Mouse (Mus musculus) testis, postnatal 10 days (tissue): ENCODE measurements around the gene Fbxw4.

Source experiments
- DNase-seq: peaks from one replicate; pipeline ENCODE4 v3.0.0; 2021; ENCODE audit warnings: low spot score

The Fbxw4 gene

DNA sequence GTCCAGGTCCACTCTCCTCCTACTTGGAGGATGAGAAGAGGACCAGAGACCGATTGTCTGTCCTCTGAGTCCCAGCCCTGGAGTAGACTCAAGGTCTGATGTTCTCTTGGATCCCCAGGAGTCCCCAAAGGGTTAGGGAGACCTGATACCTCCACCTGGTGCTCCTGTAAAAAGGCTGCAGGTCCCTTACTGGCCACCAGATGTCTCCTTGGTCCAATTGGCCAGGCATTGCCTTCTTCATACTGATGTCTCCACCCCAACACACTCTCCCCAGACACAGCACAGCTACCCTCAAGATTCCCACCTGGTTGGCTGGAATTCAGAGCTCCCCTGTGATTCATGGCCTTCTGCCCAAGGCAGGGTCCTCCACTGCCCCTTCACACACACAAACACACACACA lies 122.6 kb downstream of the Fbxw4 start:
- peak; percentile 71 for DNase-seq

- DNase-seq, result no peak
Measured at GRCm38 (mm10) chr19:45535929-45536328, 124.2 kb downstream of the Fbxw4 start.

DNA sequence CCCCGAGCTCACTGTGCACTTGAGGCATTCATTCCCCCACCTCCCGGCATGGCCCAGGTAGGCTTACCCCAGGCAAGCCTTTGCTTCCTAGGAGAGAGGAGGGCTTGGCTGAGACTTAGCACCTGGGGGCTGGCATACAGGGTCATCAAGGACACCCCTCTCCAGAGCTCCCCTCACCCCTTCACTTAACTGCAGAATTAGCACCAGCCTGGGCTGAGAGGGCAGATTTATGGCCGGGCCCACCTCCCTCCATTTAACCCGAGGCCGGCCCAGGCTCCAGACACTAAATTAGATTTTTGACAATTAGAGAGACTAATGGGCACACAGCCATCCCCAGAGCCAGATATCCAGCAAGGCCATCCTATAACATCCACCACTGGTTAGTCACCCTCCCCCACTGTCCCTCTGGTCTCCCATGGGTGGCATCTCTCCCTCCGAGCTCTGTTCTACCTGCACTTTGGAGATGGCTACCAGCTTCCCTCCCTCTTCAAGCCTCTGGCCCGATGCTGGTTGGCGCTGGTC lies 124.8 kb downstream of the Fbxw4 start:
- DNase-seq, result no peak

DNA sequence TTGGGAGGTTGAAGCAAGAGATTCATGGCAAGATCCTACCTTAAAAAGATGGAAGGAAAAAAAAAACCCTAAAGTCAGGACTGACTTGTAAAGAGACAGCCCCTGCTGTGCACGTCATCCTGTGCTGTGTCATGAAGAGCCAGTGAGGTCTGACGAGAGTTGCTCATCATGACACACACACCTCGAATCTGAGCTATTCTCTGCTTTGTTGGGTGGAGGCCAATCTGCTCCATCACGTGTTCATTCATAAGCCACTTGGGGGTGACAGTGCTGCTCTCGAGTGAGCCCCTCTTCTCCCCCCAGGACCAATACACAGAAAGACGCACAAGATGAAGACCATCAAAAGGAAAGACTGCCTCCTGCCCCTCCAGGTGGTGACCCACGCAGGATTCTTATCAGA lies 126.5 kb downstream of the Fbxw4 start:
- no peak for DNase-seq

DNA sequence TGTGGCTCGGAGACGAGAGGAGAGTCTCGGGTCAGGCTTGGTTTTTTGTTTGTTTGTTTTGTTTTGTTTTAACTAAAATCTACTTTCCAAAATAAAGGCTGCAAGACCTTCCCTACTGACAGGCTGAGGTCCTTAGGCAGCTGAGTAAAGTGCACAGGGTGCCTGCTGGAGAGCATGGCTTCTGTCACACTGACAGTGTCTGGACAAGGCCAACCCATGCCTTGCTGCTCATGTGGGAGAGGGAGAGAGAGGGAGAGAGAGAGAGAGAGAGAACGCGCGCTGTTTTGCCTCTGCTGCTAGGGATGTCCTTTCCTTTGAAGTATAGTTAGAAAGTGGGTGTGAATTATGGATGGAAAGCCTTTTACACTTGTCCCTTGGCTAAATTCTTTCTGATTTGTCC lies 128.6 kb downstream of the Fbxw4 start:
- DNase-seq, result no peak

GRCm38 (mm10) chr19:45530200-45530995 lies 129.7 kb downstream of the Fbxw4 start:
- peak; percentile 48 for DNase-seq

DNA sequence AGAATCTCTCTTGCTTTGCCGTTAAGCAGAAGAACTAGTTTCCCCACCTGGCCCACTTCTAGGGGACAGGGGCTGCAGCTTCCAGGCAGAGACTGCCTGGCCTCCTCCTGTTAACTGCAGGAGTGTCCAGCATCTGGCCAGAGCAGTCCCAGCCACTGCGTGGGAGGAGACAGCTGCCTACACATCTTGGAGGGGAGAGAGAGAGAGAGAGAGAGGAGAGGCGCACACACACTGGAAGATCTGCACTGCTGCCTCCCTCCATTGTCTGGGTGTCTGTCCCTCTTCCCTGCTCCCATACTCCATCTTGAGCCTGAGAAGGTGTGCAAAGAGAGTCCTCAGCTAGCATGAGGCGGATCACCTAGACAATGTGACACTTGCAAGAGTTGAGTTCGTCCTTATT lies 130.8 kb downstream of the Fbxw4 start:
- DNase-seq, result peak; percentile 47
